Mouse (Mus musculus) MEL-GATA-1-ER (cell line): ENCODE measurements around the gene Elk3.
A peak's percentile ranks its signal among the peaks of the same experiment; 100 is the strongest.

Experiments
- DNase-seq: peaks from one replicate; pipeline ENCODE4 v3.0.0-alpha.2; 2012; ENCODE audit warnings: low read depth; ENCODE audit errors: extremely low read depth

Elk3 gene

GRCm38 (mm10) chr10:93244209-93244705, 66.7 kb downstream of the Elk3 start:
- no peak for DNase-seq

GRCm38 (mm10) chr10:93242861-93243260, 68.1 kb downstream of the Elk3 start:
- DNase-seq, result no peak

GRCm38 (mm10) chr10:93242208-93242607, 68.7 kb downstream of the Elk3 start:
- DNase-seq, result no peak

GRCm38 (mm10) chr10:93239201-93239806, 71.6 kb downstream of the Elk3 start:
- no peak for DNase-seq

- DNase-seq, result no peak
Measured at GRCm38 (mm10) chr10:93234692-93235091, 76.2 kb downstream of the Elk3 start.

- no peak for DNase-seq
Measured at GRCm38 (mm10) chr10:93233665-93234194, 77.2 kb downstream of the Elk3 start.

- DNase-seq, result no peak
Measured at GRCm38 (mm10) chr10:93231893-93232292, 79.0 kb downstream of the Elk3 start.

- no peak for DNase-seq
Measured at GRCm38 (mm10) chr10:93231490-93231889, 79.4 kb downstream of the Elk3 start.

GRCm38 (mm10) chr10:93228401-93229007, 82.4 kb downstream of the Elk3 start:
- DNase-seq, result peak; percentile 93

- peak; percentile 20 for DNase-seq
Measured at GRCm38 (mm10) chr10:93227921-93228320, 83.0 kb downstream of the Elk3 start.

- no peak for DNase-seq
Measured at GRCm38 (mm10) chr10:93225751-93226150, 85.2 kb downstream of the Elk3 start.

GRCm38 (mm10) chr10:93215051-93215763, 95.7 kb downstream of the Elk3 start:
- DNase-seq, result no peak

- no peak for DNase-seq
Measured at GRCm38 (mm10) chr10:93214251-93214650, 96.7 kb downstream of the Elk3 start.

- DNase-seq, result no peak
Measured at GRCm38 (mm10) chr10:93213339-93213738, 97.6 kb downstream of the Elk3 start.

- DNase-seq, result no peak
Measured at GRCm38 (mm10) chr10:93212699-93213098, 98.2 kb downstream of the Elk3 start.

GRCm38 (mm10) chr10:93207176-93207575, 103.8 kb downstream of the Elk3 start:
- DNase-seq, result no peak

GRCm38 (mm10) chr10:93205287-93205956, 105.5 kb downstream of the Elk3 start:
- DNase-seq, result no peak

- no peak for DNase-seq
Measured at GRCm38 (mm10) chr10:93201846-93202458, 109.0 kb downstream of the Elk3 start.

GRCm38 (mm10) chr10:93198958-93199357, 112.0 kb downstream of the Elk3 start:
- no peak for DNase-seq
